In genomic region chr9:29004534-29004933, GRCm38 (mm10) we compare ENCODE assay signal across 29 mouse cellular contexts.
DNase-seq lines count a peak whose midpoint lies in the region; ATAC-seq and TF ChIP-seq lines count a peak whose summit lies in the region.
"Had no signal": no experiment of that assay in that cellular context is flagged by ENCODE, and none has a peak within 500 bp of the region (broad histone marks: within the 10 kb centered on the region; RNA-seq: fewer than 3 reads in every experiment).

No protein-coding gene starts in this region.

- in situ Hi-C loops in Patski (cut with MboI; ENCODE audit: low pct_unique_long_range_greater_than_20kb): no loop called here

- no peaks in the 10 kb centered on the region for H3K4me1 ChIP-seq in kidney, adult 2 months (ENCODE audit: control insufficient read depth, insufficient read depth, low read length)
- H3K4me1 ChIP-seq: embryonic facial prominence, embryonic 15.5 days had no signal

- H3K36me3 ChIP-seq in kidney, adult 2 months (ENCODE audit: control insufficient read depth, insufficient read depth, low read length): no peaks in the 10 kb centered on the region
- H3K36me3 ChIP-seq: embryonic facial prominence, embryonic 10.5 days; embryonic facial prominence, embryonic 15.5 days; midbrain, embryonic 13.5 days had no signal

- DNase-seq in frontal cortex, postnatal 36 days (ENCODE audit: low spot score in 2 of 2): peak; percentile 24 to 43
- no peak for DNase-seq in frontal cortex, postnatal 14 days (ENCODE audit: low spot score in 2 of 2)
- peak; percentile 66 for DNase-seq in right cerebral cortex, adult 18-20 months
- no peak for DNase-seq in right cerebral cortex, postnatal 4 days
- DNase-seq in Patski (ENCODE audit: low read depth, low spot score): no peak
- peak; percentile 62 for DNase-seq in telencephalon, adult 2 months (ENCODE audit: low read depth, low spot score)
- DNase-seq in kidney, adult 2 months: no peak
- DNase-seq: adrenal gland, adult 2 months; adrenal gland, postnatal 36 days; cerebellum, adult 2 months; cerebellum, postnatal 14 days; heart, postnatal 14 days; kidney, adult 18-20 months; kidney, postnatal 36 days; liver; lung, adult 2 months; lung, postnatal 10 days; thymus, postnatal 4 days had no signal

- peak; percentile 71 for ATAC-seq in Patski
- ATAC-seq: activated CD4-positive, CD25-positive, alpha-beta regulatory T cell, adult 4 months; CD4-positive, CD25-positive, alpha-beta regulatory T cell, adult 4 months; forebrain, embryonic 13.5 days; hindbrain, embryonic 16.5 days; midbrain, embryonic 13.5 days had no signal

- CTCF ChIA-PET in Patski (lab: Charles Lee): no interaction called here

- no peaks in the 10 kb centered on the region for H3K27me3 ChIP-seq in Patski
- no peaks in the 10 kb centered on the region for H3K27me3 ChIP-seq in kidney, adult 2 months (replicated peaks; ENCODE audit: control insufficient read depth, insufficient read depth, low read length)
- H3K27me3 ChIP-seq: embryonic facial prominence, embryonic 15.5 days; forebrain, embryonic 13.5 days; midbrain, embryonic 13.5 days had no signal

- TF ChIP-seq CTCF in Patski (IDR thresholded peaks at IDR 0.05): no peak
- TF ChIP-seq CTCF in kidney, adult 2 months (conservative IDR thresholded peaks at IDR 0.05; ENCODE audit: insufficient read depth, insufficient read length, low read depth, low read length): no peak

- no peak for TF ChIP-seq POLR2A in kidney, adult 2 months (IDR thresholded peaks at IDR 0.05; ENCODE audit: low read depth, low read length)

- WGBS in kidney, adult 2 months: 85% methylated on average over 7 of the region's 7 CpGs

- H3K4me3 ChIP-seq in kidney, adult 2 months (ENCODE audit: insufficient read depth, low read depth, low read length): no peak overlapping the region
- H3K4me3 ChIP-seq: embryonic facial prominence, embryonic 10.5 days; embryonic facial prominence, embryonic 15.5 days; forebrain, embryonic 13.5 days; layer of hippocampus, adult 2 months; midbrain, embryonic 13.5 days had no signal

- no peak overlapping the region for H3K27ac ChIP-seq in kidney, adult 2 months (ENCODE audit: insufficient read depth, low read depth, low read length)
- H3K27ac ChIP-seq: embryonic facial prominence, embryonic 10.5 days; embryonic facial prominence, embryonic 15.5 days; forebrain, embryonic 13.5 days; layer of hippocampus, adult 2 months; liver, embryonic 14.5 days; macrophage; midbrain, embryonic 13.5 days; stomach, postnatal 0 days had no signal

- POLR2A ChIA-PET in Patski (lab: Charles Lee): no interaction called here

Comparison
In these comparisons a context has a peak if more than half of its experiments do, and no peak if none do; other contexts are left out.
1. DNase-seq: peak in frontal cortex, postnatal 36 days (2 of 2), right cerebral cortex, adult 18-20 months (single experiment) and telencephalon, adult 2 months (single experiment); none in frontal cortex, postnatal 14 days (0 of 2), right cerebral cortex, postnatal 4 days (single experiment), Patski (single experiment) and kidney, adult 2 months (single experiment).